Mouse (Mus musculus) thymus, postnatal 4 days (tissue): ENCODE measurements around the gene Pms2.

Source experiments
- DNase-seq: peaks from one replicate; pipeline ENCODE4 v3.0.0; 2021

Pms2 gene

GRCm38 (mm10) chr5:143909417-143910400 lies at the start of gene Pms2, which contains the start of gene Aimp2:
Gene Pms2, plus strand, starts transcription at chr5:143909964.
Gene Aimp2, minus strand, starts transcription at chr5:143909847.
- peak; percentile 89 for DNase-seq

GRCm38 (mm10) chr5:143871547-143872169 lies 38.1 kb upstream of the Pms2 start:
- no peak for DNase-seq

- DNase-seq = no peak
These were observed 35.2 kb upstream of the Pms2 start for GRCm38 (mm10) chr5:143874571-143874970.

GRCm38 (mm10) chr5:143885274-143885673 lies 24.5 kb upstream of the Pms2 start:
- no peak for DNase-seq

- no peak for DNase-seq
These were observed 19.0 kb upstream of the Pms2 start for GRCm38 (mm10) chr5:143890741-143891140.

GRCm38 (mm10) chr5:143892255-143892886 lies 17.4 kb upstream of the Pms2 start:
- no peak for DNase-seq

- peak; percentile 16 for DNase-seq
These were observed 16.4 kb upstream of the Pms2 start for GRCm38 (mm10) chr5:143893396-143893795.

- no peak for DNase-seq
These were observed 12.0 kb upstream of the Pms2 start, which contains the start of gene Ankrd61 for GRCm38 (mm10) chr5:143897635-143898330. Gene Ankrd61, minus strand, starts transcription at chr5:143897685.

GRCm38 (mm10) chr5:143902111-143902510 lies 7.7 kb upstream of the Pms2 start:
- no peak for DNase-seq

GRCm38 (mm10) chr5:143903813-143904212 lies 6.0 kb upstream of the Pms2 start:
- DNase-seq = no peak

GRCm38 (mm10) chr5:143906429-143906828 lies 3.3 kb upstream of the Pms2 start:
- no peak for DNase-seq

GRCm38 (mm10) chr5:143908926-143909325 lies 838 bp upstream of the Pms2 start:
- no peak for DNase-seq

- no peak for DNase-seq
These were observed 6.5 kb downstream of the Pms2 start for GRCm38 (mm10) chr5:143916221-143916620.

GRCm38 (mm10) chr5:143917418-143917817 lies 7.7 kb downstream of the Pms2 start:
- DNase-seq = peak; percentile 76

GRCm38 (mm10) chr5:143918120-143918519 lies 8.4 kb downstream of the Pms2 start:
- DNase-seq = no peak

GRCm38 (mm10) chr5:143924781-143925452 lies 15.2 kb downstream of the Pms2 start:
- no peak for DNase-seq

- no peak for DNase-seq
These were observed 18.1 kb downstream of the Pms2 start, which contains the start of gene Gm42421 for GRCm38 (mm10) chr5:143927875-143928274. Gene Gm42421, plus strand, starts transcription at chr5:143928175.

- DNase-seq = no peak
These were observed 19.5 kb downstream of the Pms2 start for GRCm38 (mm10) chr5:143929291-143929690.

- DNase-seq = no peak
These were observed 20.9 kb downstream of the Pms2 start for GRCm38 (mm10) chr5:143930656-143931055.

GRCm38 (mm10) chr5:143931863-143932580 lies 22.3 kb downstream of the Pms2 start:
- no peak for DNase-seq

GRCm38 (mm10) chr5:143932831-143933230 lies 23.1 kb downstream of the Pms2 start, which contains the start of gene Rsph10b:
Gene Rsph10b, plus strand, starts transcription at chr5:143933035.
- DNase-seq = no peak
